Mouse (Mus musculus) CH12.LX (cell line): Measurements from ENCODE around the gene Unc13a. TPM values are rescaled to one million over a fixed set of nuclear protein-coding genes. Genes with fewer than 3 reads are reported as not detected.

Experiments
- DNase-seq: peaks from one replicate; pipeline ENCODE4 v3.0.0-alpha.2; 2013; ENCODE audit errors: extremely low read depth
- H3K27ac ChIP-seq: 2 replicates; pipeline ENCODE4 v1.5.1; 2012; ENCODE audit warnings: low read depth, mild to moderate bottlenecking, control low read depth, moderate library complexity; ENCODE audit not compliant: insufficient read depth
- H3K27me3 ChIP-seq: replicated peaks from 2 replicates; pipeline ENCODE3; 2012; ENCODE audit warnings: inconsistent platforms
- H3K36me3 ChIP-seq, 2 experiments: replicated peaks in 1 of 2; 2 replicates each; pipeline versions ENCODE3 to v1.6.1; 2012; ENCODE audit warnings: inconsistent platforms in 1 of 2, low read length in 1 of 2, mild to moderate bottlenecking in 1 of 2, mixed read lengths in 1 of 2, moderate library complexity in 1 of 2; ENCODE audit not compliant: control insufficient read depth in 1 of 2, insufficient read depth in 1 of 2
- H3K4me1 ChIP-seq, 2 experiments: 2 replicates each; pipeline ENCODE4 v1.6.1; 2012; ENCODE audit warnings: inconsistent platforms in 1 of 2, moderate library complexity in 1 of 2; ENCODE audit not compliant: insufficient read depth in 2 of 2, control insufficient read depth in 1 of 2
- H3K4me2 ChIP-seq: 2 replicates; pipeline ENCODE4 v1.6.1; 2012; ENCODE audit warnings: low read depth, mild to moderate bottlenecking, control low read depth; ENCODE audit not compliant: poor library complexity, insufficient read depth, severe bottlenecking
- H3K4me3 ChIP-seq, 3 experiments: fragments of 150-350 bp in 1 of 3; sonication (generic) in 1 of 3; replicated peaks in 1 of 3; 2 replicates each; pipeline versions ENCODE3 to v1.5.1; 2011 to 2012; ENCODE audit warnings: low read depth in 2 of 3, low read length in 2 of 3, mild to moderate bottlenecking in 2 of 3, moderate library complexity in 2 of 3, control low read depth in 1 of 3, improper control_type of control experiment in 1 of 3, inconsistent platforms in 1 of 3, mixed read lengths in 1 of 3; ENCODE audit not compliant: poor library complexity in 1 of 3
- H3K79me2 ChIP-seq: replicated peaks from 2 replicates; pipeline ENCODE4 v1.6.1; 2012; ENCODE audit warnings: mild to moderate bottlenecking, moderate library complexity; ENCODE audit not compliant: control insufficient read depth, poor library complexity, insufficient read depth, severe bottlenecking; ENCODE audit errors: extremely low read depth
- H3K9ac ChIP-seq: 2 replicates; pipeline ENCODE4 v1.6.1; 2012; ENCODE audit warnings: low read depth, mild to moderate bottlenecking, control low read depth, moderate library complexity; ENCODE audit not compliant: insufficient read depth
- H3K9me3 ChIP-seq: replicated peaks from 2 replicates; pipeline ENCODE3; 2012; ENCODE audit warnings: low read length, inconsistent platforms, mixed read lengths
- BHLHE40 ChIP-seq: IDR thresholded peaks from 2 replicates; pipeline ENCODE4 v1.6.1; 2011; ENCODE audit warnings: mild to moderate bottlenecking, low read depth, low read length, improper control_type of control experiment
- CHD2 ChIP-seq: IDR thresholded peaks from 2 replicates; pipeline ENCODE4 v1.6.1; 2011; ENCODE audit warnings: low read length, improper control_type of control experiment
- EP300 ChIP-seq: IDR thresholded peaks from 2 replicates; pipeline ENCODE4 v1.6.1; 2011; ENCODE audit warnings: low read length, improper control_type of control experiment
- HCFC1 ChIP-seq: IDR thresholded peaks from 2 replicates; pipeline ENCODE4 v1.6.1; 2012; ENCODE audit warnings: low read depth, mild to moderate bottlenecking, inconsistent platforms, low read length, improper control_type of control experiment
- JUN ChIP-seq: IDR thresholded peaks from 2 replicates; pipeline ENCODE4 v1.6.1; 2011; ENCODE audit warnings: low read depth, mild to moderate bottlenecking, low read length, improper control_type of control experiment, moderate library complexity; ENCODE audit not compliant: insufficient read depth
- MXI1 ChIP-seq: IDR thresholded peaks from 2 replicates; pipeline ENCODE4 v1.6.1; 2011; ENCODE audit warnings: mild to moderate bottlenecking, low read depth, low read length, improper control_type of control experiment
- MYC ChIP-seq: IDR thresholded peaks from 2 replicates; pipeline ENCODE4 v1.6.1; 2011; ENCODE audit warnings: low read depth, mild to moderate bottlenecking, improper control_type of control experiment, low read length
- NELFE ChIP-seq: IDR thresholded peaks from 2 replicates; pipeline ENCODE4 v1.6.1; 2011; ENCODE audit warnings: low read depth, low read length, improper control_type of control experiment
- PAX5 ChIP-seq: IDR thresholded peaks from 2 replicates; pipeline ENCODE4 v1.6.1; 2012; ENCODE audit warnings: low read length, inconsistent platforms, mixed read lengths
- SIN3A ChIP-seq: IDR thresholded peaks from 2 replicates; pipeline ENCODE4 v1.6.1; 2012; ENCODE audit warnings: low read length, improper control_type of control experiment, inconsistent platforms
- TCF12 ChIP-seq: IDR thresholded peaks from 2 replicates; pipeline ENCODE4 v1.6.1; 2014; ENCODE audit warnings: low read depth, mild to moderate bottlenecking, inconsistent platforms, low read length, improper control_type of control experiment
- USF1 ChIP-seq: IDR thresholded peaks from 2 replicates; pipeline ENCODE4 v1.6.1; 2014; ENCODE audit warnings: low read depth, mild to moderate bottlenecking, inconsistent platforms, low read length, improper control_type of control experiment
- ZMIZ1 ChIP-seq: IDR thresholded peaks from 2 replicates; pipeline ENCODE4 v1.6.1; 2012; ENCODE audit warnings: low read depth, mild to moderate bottlenecking, inconsistent platforms, low read length, improper control_type of control experiment
- ZNF384 ChIP-seq: IDR thresholded peaks from 2 replicates; pipeline ENCODE4 v1.6.1; 2012; ENCODE audit warnings: low read depth, low read length, improper control_type of control experiment, inconsistent platforms
- dilution Hi-C: fragments of 300-500 bp; cut with MboI; formaldehyde crosslinking; loops from 2 replicates; pipeline ENCODE4 v1.14.3; 2020; ENCODE audit warnings: low sequenced_read_pairs; ENCODE audit not compliant: extremely low pct_unique_long_range_greater_than_20kb, extremely low pct_ligation_motif_present
- in situ Hi-C: fragments of 300-500 bp; cut with MboI; formaldehyde crosslinking; loops from 3 replicates; pipeline ENCODE4 v1.14.3; 2019; ENCODE audit warnings: low sequenced_read_pairs, low pct_ligation_motif_present, low pct_unique_long_range_greater_than_20kb, mixed read lengths
- polyA plus RNA-seq: library from polyadenylated mRNA; unstranded; fragments of >175 nt; gene quantifications from 2 replicates; pipeline ENCODE4 v1.2.1, GENCODE M21; 2012; ENCODE audit warnings: low read depth; ENCODE audit not compliant: insufficient read length
- total RNA-seq, 2 experiments: library from RNA; depleted of rRNA; stranded (reverse); fragments of 300-350 nt in 1 of 2; fragments of >200 nt in 1 of 2; gene quantifications; 2 replicates each; pipeline ENCODE4 v1.2.3; 2012 to 2014

The Unc13a gene
- total and polyA plus RNA-seq, 3 experiments: 0.68 to 2.1 (median 1.0) TPM

DNA sequence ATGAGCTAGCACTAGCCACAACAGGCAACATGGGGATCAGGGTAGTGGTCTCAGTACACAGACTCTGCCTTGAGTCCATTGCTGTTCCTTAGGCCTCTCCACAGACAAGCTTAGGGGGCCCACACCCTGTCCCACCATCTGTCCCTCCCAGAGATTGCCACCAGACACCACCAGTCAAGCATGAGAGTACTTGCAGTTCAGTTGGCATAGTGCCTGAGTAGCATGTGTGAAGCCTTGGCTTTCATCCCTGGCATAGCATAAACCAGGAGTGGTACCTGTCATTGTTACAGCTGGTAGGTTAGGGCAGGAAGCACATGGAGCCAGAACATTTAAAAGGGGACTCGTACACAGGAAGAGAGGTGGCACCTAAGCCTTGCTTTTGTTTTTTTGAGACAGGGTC, 11.8 kb downstream of the Unc13a start:
- Histone ChIP-seq H3K27ac (no peak overlapping the region), H3K4me3 (no peak overlapping the region), H3K36me3 (no peaks in the 10 kb centered on the region), H3K79me2 (no peaks in the 10 kb centered on the region), H3K4me1 (peaks cover 3 to 6% of the 10 kb centered on the region in 2 experiments; a peak in 3 of 4 replicates), H3K9ac (no peak overlapping the region), H3K4me2 (no peak overlapping the region), H3K9me3 (no peaks in the 10 kb centered on the region), H3K27me3 (peaks cover 6% of the 10 kb centered on the region)
- no peak for DNase-seq
- TF ChIP-seq ZMIZ1 (no peak), NELFE (no peak), HCFC1 (no peak), JUN (no peak), TCF12 (no peak), BHLHE40 (no peak)
- dilution Hi-C loops: no loop called here
- in situ Hi-C loops: no loop called here

DNA sequence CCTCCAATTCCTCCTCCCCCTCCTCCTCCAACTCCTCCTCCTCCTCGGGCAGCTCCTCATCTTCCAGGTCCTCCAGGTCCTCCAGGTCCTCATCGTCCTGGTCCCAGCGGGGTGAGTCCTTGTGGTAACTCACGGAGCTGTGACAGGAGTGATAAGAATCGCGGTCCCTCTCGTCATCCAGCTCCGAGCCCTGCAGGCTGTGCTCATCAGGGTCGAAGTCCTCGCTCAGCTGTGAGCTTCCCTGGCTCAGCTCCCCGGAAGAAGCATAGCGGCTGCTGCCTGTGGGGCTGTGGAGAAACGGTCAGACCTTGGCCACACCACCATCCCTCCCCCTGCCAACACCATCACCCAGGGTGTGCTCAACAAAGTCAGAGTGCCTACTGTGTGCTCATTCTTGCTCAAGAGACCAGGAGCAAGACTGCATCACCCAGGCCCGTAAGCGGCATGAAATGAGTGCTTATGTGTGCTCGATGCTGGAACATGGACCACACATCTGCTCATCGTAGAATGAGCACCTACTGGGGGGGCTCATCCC, 13.0 kb downstream of the Unc13a start:
- H3K36me3 ChIP-seq: no peaks in the 10 kb centered on the region
- no peak overlapping the region for H3K4me3 ChIP-seq
- no peaks in the 10 kb centered on the region for H3K9me3 ChIP-seq
- H3K9ac ChIP-seq: no peak overlapping the region
- no peak overlapping the region for H3K27ac ChIP-seq
- H3K4me1 ChIP-seq: peaks cover 3 to 4% of the 10 kb centered on the region in 2 experiments; a peak in 3 of 4 replicates
- H3K4me2 ChIP-seq: no peak overlapping the region
- H3K27me3 ChIP-seq: peaks cover 3% of the 10 kb centered on the region
- TF ChIP-seq ZNF384: no peak
- TF ChIP-seq PAX5: no peak
- no peak for TF ChIP-seq CHD2
- TF ChIP-seq HCFC1: no peak
- TF ChIP-seq SIN3A: no peak
- TF ChIP-seq USF1: no peak
- no peak for TF ChIP-seq MYC
- no peak for TF ChIP-seq MXI1
- no peak for TF ChIP-seq EP300
- dilution Hi-C loops: no loop called here
- DNase-seq: no peak
- in situ Hi-C loops: no loop called here
- H3K79me2 ChIP-seq: no peaks in the 10 kb centered on the region

DNA sequence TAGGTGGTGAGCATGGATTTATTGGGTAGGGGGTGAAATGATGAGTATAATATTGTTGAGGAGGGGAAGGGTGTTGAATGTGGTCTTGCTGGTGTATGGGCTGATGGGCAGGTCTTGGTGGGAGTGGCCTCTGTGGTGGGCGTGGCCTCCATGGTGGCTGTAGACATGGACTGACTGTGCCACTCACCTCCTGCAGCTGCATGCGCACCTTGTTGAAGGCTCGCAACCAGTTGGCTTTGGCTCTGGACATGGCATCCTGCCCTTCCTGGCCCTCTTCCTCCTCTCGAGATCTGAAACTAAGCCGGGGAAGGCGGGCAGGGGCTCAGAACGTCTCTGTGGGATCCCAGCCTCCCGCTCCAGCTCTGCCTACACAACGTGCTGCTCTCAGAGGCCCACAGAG, 13.7 kb downstream of the Unc13a start:
- H3K36me3 ChIP-seq: no peaks in the 10 kb centered on the region
- H3K27me3 ChIP-seq: peaks cover 1% of the 10 kb centered on the region
- H3K27ac ChIP-seq: no peak overlapping the region
- H3K4me1 ChIP-seq: peaks cover 3 to 4% of the 10 kb centered on the region in 2 experiments; a peak in 3 of 4 replicates
- no peak for DNase-seq
- dilution Hi-C loops: no loop called here
- in situ Hi-C loops: no loop called here
- H3K79me2 ChIP-seq: no peaks in the 10 kb centered on the region
- no peak overlapping the region for H3K4me3 ChIP-seq
- TF ChIP-seq MYC: no peak
- TF ChIP-seq SIN3A: no peak
- H3K4me2 ChIP-seq: no peak overlapping the region
- no peak overlapping the region for H3K9ac ChIP-seq
- no peaks in the 10 kb centered on the region for H3K9me3 ChIP-seq
